Mouse (Mus musculus): ENCODE measurements around the gene Akap17b. TPM values are rescaled to one million over a fixed set of nuclear protein-coding genes. Genes with fewer than 3 reads are reported as not detected.

Gene Akap17b
- polyA plus RNA-seq (2015; fragmentation: Nextera tagmentation; extraction: Ambion mirVana): 0.62 and 0.71 TPM in 2 replicates

GRCm38 (mm10) chrX:36644657-36645551 lies at the start of gene Akap17b:
Gene Akap17b, minus strand, starts transcription at chrX:36645395.
- H3K4me2 ChIP-seq: peak within 1 kb of the TSS; percentile 72
- WGBS (ENCODE audit: insufficient replicate concordance): 12% methylated on average over 45 of the region's 60 CpGs
- peak within 1 kb of the TSS; percentile 64 for H3K9ac ChIP-seq
- ATAC-seq (ENCODE audit: low read depth) (peak; percentile 92), DNase-seq (peak; percentile 76)
- H3K27ac ChIP-seq: no peak within 1 kb of the TSS
- H3K9me3 ChIP-seq (replicated peaks): no peaks in the 10 kb centered on the region
- no peaks in the 10 kb centered on the region for H3K4me1 ChIP-seq (replicated peaks)
- no peaks in the 10 kb centered on the region for H3K27me3 ChIP-seq
- no peaks in the 10 kb centered on the region for H3K36me3 ChIP-seq
- peak within 1 kb of the TSS; percentile 67 for H3K4me3 ChIP-seq (replicated peaks)

- Histone ChIP-seq H3K4me3 (replicated peaks) (no peak overlapping the region), H3K27me3 (no peaks in the 10 kb centered on the region), H3K9me3 (replicated peaks) (no peaks in the 10 kb centered on the region), H3K36me3 (no peaks in the 10 kb centered on the region), H3K27ac (no peak overlapping the region), H3K4me2 (no peak overlapping the region), H3K4me1 (replicated peaks) (no peaks in the 10 kb centered on the region), H3K9ac (no peak overlapping the region)
- WGBS (ENCODE audit: insufficient replicate concordance): 33% methylated on average over 5 of the region's 5 CpGs
- ATAC-seq (ENCODE audit: low read depth) (no peak), DNase-seq (no peak)
Observed at GRCm38 (mm10) chrX:36691365-36691764, 46.2 kb upstream of the Akap17b start.

GRCm38 (mm10) chrX:36689655-36690054 lies 44.5 kb upstream of the Akap17b start:
- no peaks in the 10 kb centered on the region for H3K9me3 ChIP-seq (replicated peaks)
- H3K4me1 ChIP-seq (replicated peaks): no peaks in the 10 kb centered on the region
- no peak overlapping the region for H3K4me3 ChIP-seq (replicated peaks)
- no peaks in the 10 kb centered on the region for H3K27me3 ChIP-seq
- DNase-seq (no peak), ATAC-seq (ENCODE audit: low read depth) (no peak)
- no peak overlapping the region for H3K9ac ChIP-seq
- no peaks in the 10 kb centered on the region for H3K36me3 ChIP-seq
- no peak overlapping the region for H3K4me2 ChIP-seq
- no peak overlapping the region for H3K27ac ChIP-seq

DNA sequence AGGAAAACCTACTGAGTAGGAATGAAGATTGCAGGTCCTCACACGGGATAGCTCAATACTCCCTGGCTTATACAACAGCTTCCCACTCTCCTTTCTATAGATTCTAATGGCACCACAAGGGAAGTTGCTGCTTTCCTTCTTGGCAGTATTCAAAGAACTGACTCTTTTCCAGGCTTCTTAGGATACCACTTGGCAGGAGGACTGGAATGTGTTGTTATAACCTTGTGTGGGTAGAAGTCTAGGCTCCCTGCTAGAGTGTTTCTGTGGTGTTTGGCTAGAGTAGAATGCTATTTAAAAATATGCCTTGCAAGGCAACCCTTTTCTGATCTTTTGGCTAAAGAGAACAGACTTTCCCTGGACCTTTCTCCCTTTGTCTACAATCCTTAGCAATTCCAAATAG lies 31.6 kb upstream of the Akap17b start:
- no peaks in the 10 kb centered on the region for H3K9me3 ChIP-seq (replicated peaks)
- H3K27ac ChIP-seq: no peak overlapping the region
- no peaks in the 10 kb centered on the region for H3K4me1 ChIP-seq (replicated peaks)
- no peak overlapping the region for H3K4me3 ChIP-seq (replicated peaks)
- DNase-seq (no peak), ATAC-seq (ENCODE audit: low read depth) (no peak)
- H3K4me2 ChIP-seq: no peak overlapping the region
- H3K9ac ChIP-seq: no peak overlapping the region
- H3K36me3 ChIP-seq: no peaks in the 10 kb centered on the region
- 44% methylated on average over 1 of the region's 1 CpGs for WGBS (ENCODE audit: insufficient replicate concordance)
- H3K27me3 ChIP-seq: no peaks in the 10 kb centered on the region

DNA sequence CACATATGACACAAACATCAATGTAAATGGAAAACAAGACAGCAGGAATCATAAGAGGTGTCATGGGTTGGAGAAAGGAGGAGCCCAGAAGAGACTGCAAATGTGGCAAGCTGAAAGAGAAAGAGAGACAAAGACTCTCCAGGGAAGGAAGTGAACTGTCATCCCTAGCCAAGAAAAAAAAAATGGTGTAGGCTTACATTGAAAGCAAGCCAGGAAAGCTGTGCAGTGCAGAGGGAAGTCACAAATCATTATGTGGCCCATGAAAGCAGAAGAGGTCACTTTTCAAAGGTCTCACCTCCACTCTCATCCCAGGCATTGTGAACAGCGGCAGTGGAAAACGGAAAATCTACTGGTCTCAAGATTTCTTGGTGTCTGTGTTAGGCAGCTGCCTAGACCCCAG lies 27.5 kb upstream of the Akap17b start:
- Histone ChIP-seq H3K27ac (no peak overlapping the region), H3K36me3 (no peaks in the 10 kb centered on the region), H3K9ac (no peak overlapping the region), H3K4me1 (replicated peaks) (no peaks in the 10 kb centered on the region), H3K4me3 (replicated peaks) (no peak overlapping the region), H3K4me2 (no peak overlapping the region), H3K27me3 (no peaks in the 10 kb centered on the region), H3K9me3 (replicated peaks) (no peaks in the 10 kb centered on the region)
- ATAC-seq (ENCODE audit: low read depth) (no peak), DNase-seq (no peak)
- WGBS (ENCODE audit: insufficient replicate concordance): 37% methylated on average over 2 of the region's 2 CpGs

DNA sequence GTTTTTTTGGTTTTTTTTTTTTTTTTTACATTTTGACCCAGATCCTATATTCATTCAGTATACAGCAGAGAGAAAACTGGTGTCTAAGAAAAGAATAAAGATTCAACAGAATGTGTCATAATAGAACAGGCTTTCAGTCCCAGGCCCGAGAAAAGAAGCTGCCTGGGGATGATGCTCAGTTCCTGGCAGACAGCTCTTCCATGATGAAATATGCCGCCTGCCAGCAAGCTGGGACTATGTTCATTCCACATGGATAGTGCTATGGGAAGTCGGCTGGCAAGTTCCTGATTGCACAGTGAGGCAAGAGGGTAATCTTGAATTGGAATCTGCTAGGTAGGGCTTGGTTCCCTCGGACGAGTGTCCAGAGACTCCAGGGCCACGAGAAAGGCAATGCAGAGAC lies 5.1 kb downstream of the Akap17b start:
- DNase-seq (no peak), ATAC-seq (ENCODE audit: low read depth) (no peak)
- H3K4me2 ChIP-seq: no peak overlapping the region
- no peaks in the 10 kb centered on the region for H3K4me1 ChIP-seq (replicated peaks)
- no peaks in the 10 kb centered on the region for H3K36me3 ChIP-seq
- H3K9me3 ChIP-seq (replicated peaks): no peaks in the 10 kb centered on the region
- WGBS (ENCODE audit: insufficient replicate concordance): 64% methylated on average over 6 of the region's 6 CpGs
- no peaks in the 10 kb centered on the region for H3K27me3 ChIP-seq
- no peak overlapping the region for H3K27ac ChIP-seq
- no peak overlapping the region for H3K4me3 ChIP-seq (replicated peaks)
- no peak overlapping the region for H3K9ac ChIP-seq

- Histone ChIP-seq H3K4me2 (no peak overlapping the region), H3K36me3 (no peaks in the 10 kb centered on the region), H3K4me1 (replicated peaks) (no peaks in the 10 kb centered on the region), H3K27ac (no peak overlapping the region), H3K27me3 (no peaks in the 10 kb centered on the region), H3K9me3 (replicated peaks) (no peaks in the 10 kb centered on the region), H3K9ac (no peak overlapping the region), H3K4me3 (replicated peaks) (no peak overlapping the region)
- DNase-seq: no peak
- 0% methylated on average over 1 of the region's 1 CpGs for WGBS (ENCODE audit: insufficient replicate concordance)
- ATAC-seq (ENCODE audit: low read depth): no peak
Observed at GRCm38 (mm10) chrX:36630771-36631170, 14.4 kb downstream of the Akap17b start.

GRCm38 (mm10) chrX:36628102-36628501 lies 17.1 kb downstream of the Akap17b start:
- no peak overlapping the region for H3K9ac ChIP-seq
- no peaks in the 10 kb centered on the region for H3K36me3 ChIP-seq
- no peak overlapping the region for H3K4me3 ChIP-seq (replicated peaks)
- no peaks in the 10 kb centered on the region for H3K9me3 ChIP-seq (replicated peaks)
- no peak overlapping the region for H3K27ac ChIP-seq
- H3K4me1 ChIP-seq (replicated peaks): no peaks in the 10 kb centered on the region
- H3K4me2 ChIP-seq: no peak overlapping the region
- DNase-seq (no peak), ATAC-seq (ENCODE audit: low read depth) (no peak)
- H3K27me3 ChIP-seq: no peaks in the 10 kb centered on the region
- WGBS (ENCODE audit: insufficient replicate concordance): 47% methylated on average over 3 of the region's 3 CpGs

GRCm38 (mm10) chrX:36609117-36609516 lies 36.1 kb downstream of the Akap17b start:
- no peak for DNase-seq
- WGBS (ENCODE audit: insufficient replicate concordance): 68% methylated on average over 2 of the region's 2 CpGs
- no peaks in the 10 kb centered on the region for H3K4me1 ChIP-seq (replicated peaks)

DNA sequence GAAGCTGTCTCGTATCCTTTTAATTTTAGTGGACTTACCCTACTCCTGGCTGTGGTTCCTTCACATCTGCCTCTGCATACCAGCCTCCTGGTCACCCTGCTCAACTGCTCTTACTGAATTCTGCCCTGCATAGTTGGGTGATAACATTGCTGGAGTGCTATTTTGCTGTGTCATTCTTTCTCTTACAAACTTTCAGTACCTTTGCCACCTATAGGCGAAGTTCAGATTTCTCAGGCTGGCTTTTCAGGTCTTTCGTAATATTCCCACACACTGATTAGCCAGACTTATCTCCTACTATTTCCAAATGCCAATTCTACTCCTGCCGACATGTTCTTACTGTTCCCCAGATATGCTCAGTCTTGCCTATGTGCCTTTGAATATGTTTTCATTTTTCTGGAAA lies 41.2 kb downstream of the Akap17b start:
- no peaks in the 10 kb centered on the region for H3K9me3 ChIP-seq (replicated peaks)
- H3K4me1 ChIP-seq (replicated peaks): peaks cover 12% of the 10 kb centered on the region
- H3K27ac ChIP-seq: no peak overlapping the region
- DNase-seq (no peak), ATAC-seq (ENCODE audit: low read depth) (no peak)
- H3K4me2 ChIP-seq: no peak overlapping the region
- WGBS (ENCODE audit: insufficient replicate concordance): 70% methylated on average over 4 of the region's 4 CpGs
- H3K4me3 ChIP-seq (replicated peaks): no peak overlapping the region
- peaks cover 4% of the 10 kb centered on the region; the same call in 1 of the 2 replicates for H3K36me3 ChIP-seq
- H3K9ac ChIP-seq: no peak overlapping the region
- no peaks in the 10 kb centered on the region for H3K27me3 ChIP-seq

More at GRCm38 (mm10) chrX:36609117-36609516, 36.1 kb downstream of the Akap17b start:
- Histone ChIP-seq H3K4me2 (no peak overlapping the region), H3K27ac (no peak overlapping the region), H3K27me3 (no peaks in the 10 kb centered on the region), H3K9ac (no peak overlapping the region), H3K36me3 (0 out of 2 replicates have a peak, but pooled peaks cover 4% of the 10 kb centered on the region), H3K9me3 (replicated peaks) (no peaks in the 10 kb centered on the region), H3K4me3 (replicated peaks) (no peak overlapping the region)
- no peak for ATAC-seq (ENCODE audit: low read depth)

DNA sequence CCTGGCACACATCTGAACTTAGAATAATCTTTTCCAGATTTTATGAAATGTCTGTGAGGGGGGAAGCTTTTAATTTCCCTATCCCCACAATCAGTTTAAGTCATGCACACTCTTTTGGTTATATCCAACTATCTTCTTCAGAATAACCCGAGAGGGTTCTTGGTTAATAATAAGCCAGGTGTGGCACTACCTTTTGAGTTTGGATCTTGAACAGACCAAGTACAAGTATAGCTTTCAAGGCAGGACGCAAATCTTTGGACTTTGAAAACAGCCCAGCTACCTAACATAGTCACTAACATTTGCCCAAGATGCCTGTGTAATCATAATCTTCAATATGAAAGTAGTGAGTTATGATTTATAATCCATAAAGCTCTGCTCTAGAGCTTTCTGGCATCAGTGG lies 42.3 kb downstream of the Akap17b start:
- peaks cover 14% of the 10 kb centered on the region for H3K4me1 ChIP-seq (replicated peaks)
- no peak for DNase-seq
- peaks cover 4% of the 10 kb centered on the region; the same call in 1 of the 2 replicates for H3K36me3 ChIP-seq
- WGBS (ENCODE audit: insufficient replicate concordance): 73% methylated on average over 2 of the region's 2 CpGs
- H3K9me3 ChIP-seq (replicated peaks): no peaks in the 10 kb centered on the region
- no peak overlapping the region for H3K4me3 ChIP-seq (replicated peaks)
- no peak overlapping the region for H3K9ac ChIP-seq
- ATAC-seq (ENCODE audit: low read depth): no peak
- H3K27me3 ChIP-seq: no peaks in the 10 kb centered on the region
- no peak overlapping the region for H3K4me2 ChIP-seq
- H3K27ac ChIP-seq: no peak overlapping the region

- Histone ChIP-seq H3K9ac (no peak overlapping the region), H3K36me3 (no peaks in the 10 kb centered on the region; the same call in 1 of the 2 replicates), H3K27me3 (no peaks in the 10 kb centered on the region), H3K4me2 (no peak overlapping the region), H3K4me1 (replicated peaks) (peaks cover 19% of the 10 kb centered on the region), H3K4me3 (replicated peaks) (no peak overlapping the region), H3K9me3 (replicated peaks) (no peaks in the 10 kb centered on the region), H3K27ac (no peak overlapping the region)
- no peak for DNase-seq
- no peak for ATAC-seq (ENCODE audit: low read depth)
- 49% methylated on average over 8 of the region's 8 CpGs for WGBS (ENCODE audit: insufficient replicate concordance)
Observed at GRCm38 (mm10) chrX:36600066-36600465, 45.1 kb downstream of the Akap17b start.
